Mouse (Mus musculus) neural tube, embryonic 13.5 days (tissue): Measurements from ENCODE around the gene S100a16. TPM values are rescaled to one million over a fixed set of nuclear protein-coding genes. Genes with fewer than 3 reads are reported as not detected.

Experiments
- ATAC-seq: fragments of 200-750 bp; cut with Nextera tagmentation; 2 replicates; pipeline ENCODE4 v1.8.0; 2017; ENCODE audit warnings: low read depth, mild to moderate bottlenecking, moderate TSS enrichment, moderate library complexity
- H3K27ac ChIP-seq: fragments of 300-500 bp; sonication (generic); replicated peaks from 2 replicates; pipeline ENCODE4 v1.5.1; 2015; ENCODE audit warnings: moderate library complexity, mild to moderate bottlenecking, inconsistent platforms
- H3K27me3 ChIP-seq: fragments of 300-500 bp; sonication (generic); 2 replicates; pipeline ENCODE4 v1.6.1; 2015; ENCODE audit warnings: mild to moderate bottlenecking, inconsistent platforms
- H3K36me3 ChIP-seq: fragments of 300-500 bp; sonication (generic); 2 replicates; pipeline ENCODE4 v1.6.1; 2015; ENCODE audit warnings: mild to moderate bottlenecking, inconsistent platforms
- H3K4me1 ChIP-seq: fragments of 300-500 bp; sonication (generic); replicated peaks from 2 replicates; pipeline ENCODE4 v1.6.1; 2015; ENCODE audit warnings: inconsistent platforms
- H3K4me2 ChIP-seq: fragments of 300-500 bp; sonication (generic); 2 replicates; pipeline ENCODE4 v1.6.1; 2015; ENCODE audit warnings: inconsistent platforms, mild to moderate bottlenecking, moderate library complexity
- H3K4me3 ChIP-seq: fragments of 300-500 bp; sonication (generic); 2 replicates; pipeline ENCODE4 v1.5.1; 2015; ENCODE audit warnings: mild to moderate bottlenecking, inconsistent platforms
- H3K9ac ChIP-seq: fragments of 300-500 bp; sonication (generic); 2 replicates; pipeline ENCODE4 v1.6.1; 2015; ENCODE audit warnings: moderate library complexity, mild to moderate bottlenecking, inconsistent platforms
- H3K9me3 ChIP-seq: fragments of 300-500 bp; sonication (generic); 2 replicates; pipeline ENCODE4 v1.6.1; 2016; ENCODE audit warnings: inconsistent platforms
- WGBS: fragments of 180-500 bp; shearing (Covaris S2); methylation state at CpG from one replicate; pipeline ENCODE4 v1.1.7; 2015; 5-methylcytosine and 5-hydroxymethylcytosine counted together
- polyA plus RNA-seq: library from polyadenylated mRNA; unstranded; fragments of >200 nt; fragmentation: Nextera tagmentation; extraction: Ambion mirVana; gene quantifications from 2 replicates; pipeline ENCODE4 v1.2.1, GENCODE M21; 2015

Gene S100a16
- polyA plus RNA-seq, 1 experiment from 2014 or later: 31.5 TPM

DNA sequence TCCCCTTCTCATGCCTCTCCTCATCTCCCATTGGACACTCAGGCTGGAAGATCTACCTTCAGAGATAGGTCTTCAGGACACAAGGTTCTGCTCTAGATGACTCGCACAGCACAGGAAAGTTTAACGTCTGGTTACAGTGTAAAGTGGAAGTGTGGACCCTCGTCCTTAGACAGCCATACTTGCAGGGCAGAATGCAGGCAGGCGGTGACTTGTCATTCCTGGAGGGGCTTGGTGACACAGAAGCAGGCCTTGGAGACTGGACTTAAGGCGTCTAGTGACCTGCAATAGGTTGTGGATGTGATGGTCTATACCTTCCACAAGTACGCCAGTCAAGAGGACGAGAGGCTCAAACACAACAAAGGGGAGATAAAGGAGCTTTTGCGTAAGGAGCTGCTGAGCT is 52.9 kb downstream of the S100a16 start, which contains the start of gene S100a2:
Gene S100a2, plus strand, starts transcription at position 301 of the 400 bp plus-strand sequence.
- Histone ChIP-seq H3K4me2 (no peak within 1 kb of the TSS), H3K4me3 (no peak within 1 kb of the TSS)
- WGBS: 89% methylated on average over 8 of the region's 8 CpGs

More for the DNA sequence above, 52.9 kb downstream of the S100a16 start, which contains the start of gene S100a2:
- no peak for ATAC-seq
- no peaks in the 10 kb centered on the region for H3K4me1 ChIP-seq
- no peaks in the 10 kb centered on the region for H3K27me3 ChIP-seq
- H3K9me3 ChIP-seq: 0 out of 2 replicates have a peak, but pooled peaks cover 3% of the 10 kb centered on the region
- no peak within 1 kb of the TSS for H3K9ac ChIP-seq
- H3K27ac ChIP-seq: no peak within 1 kb of the TSS
- no peaks in the 10 kb centered on the region for H3K36me3 ChIP-seq

Other genes starting within 250 kb of the S100a16 start
- gene Gatad2b, start 244.1 kb upstream of the S100a16 start, polyA plus RNA-seq: 13.7 and 15.6 TPM in 2 replicates
- gene Slc27a3, start 147.3 kb upstream of the S100a16 start, polyA plus RNA-seq: 22.9 and 24.1 TPM in 2 replicates
- 29.3 and 30.8 TPM in 2 replicates for gene Ints3, start 103.6 kb upstream of the S100a16 start, polyA plus RNA-seq
- gene Npr1, start 71.4 kb upstream of the S100a16 start, polyA plus RNA-seq: 3.7 and 3.9 TPM in 2 replicates
- 280 and 290 TPM in 2 replicates for gene Ilf2, start 61.1 kb upstream of the S100a16 start, polyA plus RNA-seq
- gene Snapin, start 46.2 kb upstream of the S100a16 start, polyA plus RNA-seq: 98.2 and 103 TPM in 2 replicates
- gene Chtop, start 27.8 kb upstream of the S100a16 start, polyA plus RNA-seq: 183 and 200 TPM in 2 replicates
- gene S100a1, start 22.9 kb upstream of the S100a16 start, polyA plus RNA-seq: 9.0 and 13.0 TPM in 2 replicates
- gene S100a13, start 22.8 kb upstream of the S100a16 start, polyA plus RNA-seq: 13.9 and 14.9 TPM in 2 replicates
- 0.81 TPM in 1 of 2 replicates, not detected in the other for gene S100a14, start 10.4 kb upstream of the S100a16 start, polyA plus RNA-seq
- gene S100a3, start 23.3 kb downstream of the S100a16 start, polyA plus RNA-seq: 1.4 and 1.9 TPM in 2 replicates
- not detected in 2 replicates for gene S100a2, start 53.0 kb downstream of the S100a16 start, polyA plus RNA-seq
- not detected in 2 replicates for gene Gm42674, start 64.7 kb downstream of the S100a16 start, polyA plus RNA-seq
- gene S100a4, start 66.5 kb downstream of the S100a16 start, polyA plus RNA-seq: not detected in 2 replicates
- gene S100a5, start 71.3 kb downstream of the S100a16 start, polyA plus RNA-seq: not detected in 2 replicates
- gene S100a6, start 75.6 kb downstream of the S100a16 start, polyA plus RNA-seq: 28.2 and 28.4 TPM in 2 replicates
- not detected in 2 replicates for gene S100a7a, start 116.8 kb downstream of the S100a16 start, polyA plus RNA-seq
- 13.5 and 16.1 TPM in 2 replicates for gene S100a8, start 131.7 kb downstream of the S100a16 start, polyA plus RNA-seq
- gene S100a9, start 158.5 kb downstream of the S100a16 start, polyA plus RNA-seq: 8.0 and 12.1 TPM in 2 replicates
- gene Pglyrp4, start 189.7 kb downstream of the S100a16 start, polyA plus RNA-seq: not detected in 2 replicates
- gene Gm5849, start 240.6 kb downstream of the S100a16 start, polyA plus RNA-seq: not detected in 2 replicates